Mouse (Mus musculus): ENCODE data around the gene Ly6g5b.

- TF ChIP-seq CTCF (IDR thresholded peaks at IDR 0.05; ENCODE audit: control insufficient read depth, insufficient read depth, insufficient replicate concordance, low read depth, low read length) (no peak), POLR2A (IDR thresholded peaks at IDR 0.05; ENCODE audit: control insufficient read depth, low read depth, low read length) (no peak)
Measured at GRCm38 (mm10) chr17:35147922-35148639, 32.9 kb upstream of the Ly6g5b start.
